Mouse (Mus musculus) neural tube, embryonic 11.5 days (tissue): ENCODE measurements around the gene Fnip2. TPM values are rescaled to one million over a fixed set of nuclear protein-coding genes. Genes with fewer than 3 reads are reported as not detected.

Experiments used
- ATAC-seq: fragments of 200-750 bp; cut with Nextera tagmentation; 2 replicates; pipeline ENCODE4 v1.8.0; 2017; ENCODE audit warnings: moderate number of reproducible peaks, mild to moderate bottlenecking, moderate TSS enrichment, moderate library complexity; ENCODE audit not compliant: insufficient read depth, low FRiP score, low TSS enrichment
- DNase-seq: peaks from one replicate; pipeline ENCODE4 v3.0.0-alpha.2; 2015; ENCODE audit warnings: low spot score
- H3K27ac ChIP-seq: fragments of 300-500 bp; sonication (generic); 2 replicates; pipeline ENCODE4 v1.5.1; 2014; ENCODE audit warnings: low read depth, mild to moderate bottlenecking, low read length
- H3K27me3 ChIP-seq: fragments of 300-500 bp; sonication (generic); 2 replicates; pipeline ENCODE4 v1.6.1; 2014; ENCODE audit warnings: mild to moderate bottlenecking, low read length, mixed read lengths; ENCODE audit not compliant: control insufficient read depth, insufficient read depth
- H3K36me3 ChIP-seq: fragments of 300-500 bp; sonication (generic); 2 replicates; pipeline ENCODE4 v1.6.1; 2014; ENCODE audit warnings: mild to moderate bottlenecking, low read length, moderate library complexity, mixed read lengths; ENCODE audit not compliant: control insufficient read depth, insufficient read depth
- H3K4me1 ChIP-seq: fragments of 300-500 bp; sonication (generic); 2 replicates; pipeline ENCODE4 v1.6.1; 2014; ENCODE audit warnings: low read length, mixed read lengths; ENCODE audit not compliant: control insufficient read depth, insufficient read depth
- H3K4me2 ChIP-seq: fragments of 300-500 bp; sonication (generic); 2 replicates; pipeline ENCODE4 v1.6.1; 2014; ENCODE audit warnings: low read depth, mild to moderate bottlenecking, moderate library complexity
- H3K4me3 ChIP-seq: fragments of 300-500 bp; sonication (generic); 2 replicates; pipeline ENCODE4 v1.5.1; 2014; ENCODE audit warnings: low read depth, low read length
- H3K9ac ChIP-seq: fragments of 300-500 bp; sonication (generic); 2 replicates; pipeline ENCODE4 v1.6.1; 2014; ENCODE audit warnings: mild to moderate bottlenecking, low read length
- H3K9me3 ChIP-seq: fragments of 300-500 bp; sonication (generic); 2 replicates; pipeline ENCODE4 v1.6.1; 2016; ENCODE audit warnings: low read length; ENCODE audit not compliant: control insufficient read depth
- WGBS: fragments of 180-500 bp; shearing (Covaris S2); extraction: QIAGEN DNeasy Blood & Tissue Kit; methylation state at CpG from one replicate; pipeline ENCODE4 v1.1.7; 2014; 5-methylcytosine and 5-hydroxymethylcytosine counted together
- polyA plus RNA-seq: library from polyadenylated mRNA; unstranded; fragments of >200 nt; fragmentation: Nextera tagmentation; extraction: Ambion mirVana; gene quantifications from 2 replicates; pipeline ENCODE4 v1.2.1, GENCODE M21; 2014

Gene Fnip2
- polyA plus RNA-seq, 1 experiment from 2014 or later = 7.2 TPM

GRCm38 (mm10) chr3:79434985-79435384 lies 132.6 kb downstream of the Fnip2 start:
- WGBS = 60% methylated on average over 5 of the region's 5 CpGs
- H3K36me3 ChIP-seq = no peaks in the 10 kb centered on the region
- no peaks in the 10 kb centered on the region for H3K9me3 ChIP-seq
- H3K4me3 ChIP-seq = no peak overlapping the region
- H3K4me2 ChIP-seq = no peak overlapping the region
- ATAC-seq (no peak), DNase-seq (no peak)
- no peak overlapping the region for H3K27ac ChIP-seq
- no peak overlapping the region for H3K9ac ChIP-seq
- no peaks in the 10 kb centered on the region for H3K4me1 ChIP-seq
- no peaks in the 10 kb centered on the region for H3K27me3 ChIP-seq

GRCm38 (mm10) chr3:79434436-79434835 lies 133.2 kb downstream of the Fnip2 start:
- WGBS = 80% methylated on average over 9 of the region's 9 CpGs
- DNase-seq (no peak), ATAC-seq (no peak)

DNA sequence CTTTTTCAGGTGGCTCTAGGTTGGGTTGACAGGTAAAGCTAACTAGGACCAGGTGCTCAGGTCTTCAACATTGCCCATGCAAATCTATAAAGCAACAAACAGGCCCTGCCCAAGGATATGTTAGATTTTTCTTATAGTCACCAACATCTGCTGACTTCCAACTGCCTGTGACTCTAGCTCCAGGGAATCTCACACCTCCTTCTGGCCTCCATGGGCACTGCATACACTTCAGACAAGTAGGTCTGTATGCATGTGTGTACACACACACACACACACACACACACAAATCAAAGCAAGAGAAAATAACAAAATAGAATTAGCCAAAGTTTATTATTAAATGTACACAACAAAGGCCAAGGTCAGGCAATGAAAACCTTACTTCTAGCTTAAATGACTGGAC lies 134.0 kb downstream of the Fnip2 start:
- ATAC-seq = no peak
- Histone ChIP-seq H3K4me1 (no peaks in the 10 kb centered on the region), H3K9me3 (no peaks in the 10 kb centered on the region), H3K4me2 (no peak overlapping the region), H3K36me3 (no peaks in the 10 kb centered on the region), H3K27ac (no peak overlapping the region), H3K9ac (no peak overlapping the region), H3K4me3 (no peak overlapping the region), H3K27me3 (no peaks in the 10 kb centered on the region)
- DNase-seq = no peak

More at GRCm38 (mm10) chr3:79434436-79434835, 133.2 kb downstream of the Fnip2 start:
- Histone ChIP-seq H3K36me3 (no peaks in the 10 kb centered on the region), H3K4me2 (no peak overlapping the region), H3K4me3 (no peak overlapping the region), H3K9ac (no peak overlapping the region), H3K4me1 (no peaks in the 10 kb centered on the region), H3K27me3 (no peaks in the 10 kb centered on the region), H3K9me3 (no peaks in the 10 kb centered on the region), H3K27ac (no peak overlapping the region)

GRCm38 (mm10) chr3:79425441-79425840 lies 142.2 kb downstream of the Fnip2 start:
- WGBS = 90% methylated on average over 1 of the region's 1 CpGs
- Histone ChIP-seq H3K4me3 (no peak overlapping the region), H3K4me2 (no peak overlapping the region), H3K9me3 (no peaks in the 10 kb centered on the region), H3K36me3 (no peaks in the 10 kb centered on the region), H3K27me3 (no peaks in the 10 kb centered on the region), H3K27ac (no peak overlapping the region), H3K9ac (no peak overlapping the region), H3K4me1 (no peaks in the 10 kb centered on the region)
- no peak for DNase-seq
- no peak for ATAC-seq

DNA sequence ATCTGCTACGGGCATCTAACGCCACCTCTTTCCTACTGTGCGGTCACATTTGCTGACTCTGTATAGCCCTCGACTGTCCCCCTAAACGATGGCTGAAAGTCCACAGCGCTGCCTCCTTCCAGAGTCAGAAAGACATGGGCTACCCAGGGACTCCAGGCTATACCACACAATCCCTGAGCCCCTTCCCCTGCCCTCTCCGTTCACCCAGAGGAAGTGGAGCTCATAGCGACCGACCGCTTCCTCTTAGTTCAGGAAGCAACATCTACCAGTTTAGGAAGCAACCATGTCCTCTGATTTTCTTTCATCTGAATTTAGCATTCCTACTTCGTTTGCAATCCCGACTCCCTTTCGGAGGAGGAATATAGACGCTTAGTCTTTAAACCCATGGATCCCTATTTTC lies 148.7 kb downstream of the Fnip2 start:
- ATAC-seq (no peak), DNase-seq (no peak)
- no peak overlapping the region for H3K27ac ChIP-seq
- H3K4me2 ChIP-seq = no peak overlapping the region
- WGBS = 89% methylated on average over 14 of the region's 14 CpGs
- H3K9ac ChIP-seq = no peak overlapping the region
- no peaks in the 10 kb centered on the region for H3K27me3 ChIP-seq
- no peaks in the 10 kb centered on the region for H3K9me3 ChIP-seq
- H3K4me3 ChIP-seq = no peak overlapping the region
- no peaks in the 10 kb centered on the region for H3K36me3 ChIP-seq
- H3K4me1 ChIP-seq = 0 out of 2 replicates have a peak, but pooled peaks cover 3% of the 10 kb centered on the region

GRCm38 (mm10) chr3:79416944-79417680 lies 150.5 kb downstream of the Fnip2 start:
- 43% methylated on average over 4 of the region's 4 CpGs for WGBS
- no peak overlapping the region for H3K4me2 ChIP-seq
- ATAC-seq = peak; percentile 91
- no peak overlapping the region for H3K4me3 ChIP-seq
- H3K9me3 ChIP-seq = no peaks in the 10 kb centered on the region
- no peak overlapping the region for H3K9ac ChIP-seq
- H3K4me1 ChIP-seq = 0 out of 2 replicates have a peak, but pooled peaks cover 3% of the 10 kb centered on the region
- H3K36me3 ChIP-seq = no peaks in the 10 kb centered on the region
- DNase-seq = peak; percentile 43
- no peaks in the 10 kb centered on the region for H3K27me3 ChIP-seq
- peak overlapping the region; percentile 35; the same call in 1 of the 2 replicates for H3K27ac ChIP-seq

DNA sequence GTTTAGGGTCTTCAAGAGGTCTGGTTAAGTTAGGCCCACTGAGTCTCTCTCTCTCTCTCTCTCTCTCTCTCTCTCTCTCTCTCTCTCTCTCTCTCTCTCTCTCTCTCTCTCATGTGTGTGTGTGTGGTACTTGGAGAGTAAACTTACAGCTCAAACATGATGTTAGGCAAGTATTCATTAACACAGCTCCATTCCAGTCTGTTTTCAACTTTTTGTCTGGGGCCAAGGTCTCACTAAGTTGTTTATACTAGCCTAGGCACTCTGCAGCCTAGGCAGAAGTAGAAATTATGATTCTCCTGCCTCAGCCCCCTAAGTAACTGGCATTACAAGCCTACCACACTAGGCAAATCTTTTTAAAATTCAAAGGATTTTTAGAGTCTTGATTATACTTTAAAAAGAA lies 151.7 kb downstream of the Fnip2 start:
- Histone ChIP-seq H3K4me1 (0 out of 2 replicates have a peak, but pooled peaks cover 3% of the 10 kb centered on the region), H3K27ac (no peak overlapping the region), H3K4me3 (no peak overlapping the region), H3K36me3 (no peaks in the 10 kb centered on the region), H3K27me3 (no peaks in the 10 kb centered on the region), H3K4me2 (no peak overlapping the region), H3K9me3 (no peaks in the 10 kb centered on the region), H3K9ac (no peak overlapping the region)
- ATAC-seq = no peak
- no peak for DNase-seq

- ATAC-seq (no peak), DNase-seq (no peak)
- no peak overlapping the region for H3K4me2 ChIP-seq
- H3K4me1 ChIP-seq = peaks cover 3% of the 10 kb centered on the region; the same call in 1 of the 2 replicates
- H3K27ac ChIP-seq = no peak overlapping the region
- no peak overlapping the region for H3K9ac ChIP-seq
- H3K36me3 ChIP-seq = no peaks in the 10 kb centered on the region
- H3K27me3 ChIP-seq = no peaks in the 10 kb centered on the region
- no peak overlapping the region for H3K4me3 ChIP-seq
- H3K9me3 ChIP-seq = no peaks in the 10 kb centered on the region
- 88% methylated on average over 5 of the region's 5 CpGs for WGBS
Observed at GRCm38 (mm10) chr3:79415081-79415480, 152.5 kb downstream of the Fnip2 start.

GRCm38 (mm10) chr3:79413492-79413891 lies 154.1 kb downstream of the Fnip2 start:
- no peaks in the 10 kb centered on the region for H3K36me3 ChIP-seq
- no peak overlapping the region for H3K4me2 ChIP-seq
- no peaks in the 10 kb centered on the region for H3K27me3 ChIP-seq
- WGBS = 66% methylated on average over 1 of the region's 1 CpGs
- no peak overlapping the region for H3K9ac ChIP-seq
- H3K9me3 ChIP-seq = no peaks in the 10 kb centered on the region
- ATAC-seq (no peak), DNase-seq (no peak)
- no peak overlapping the region for H3K27ac ChIP-seq
- H3K4me1 ChIP-seq = peaks cover 7% of the 10 kb centered on the region; the same call in 1 of the 2 replicates
- no peak overlapping the region for H3K4me3 ChIP-seq
